Mouse (Mus musculus) intestine, embryonic 16.5 days (tissue): ENCODE results near the gene Ppp1r12b. TPM values are rescaled to one million over a fixed set of nuclear protein-coding genes. Genes with fewer than 3 reads are reported as not detected.

Experiments
- ATAC-seq: fragments of 200-750 bp; cut with Nextera tagmentation; 2 replicates; pipeline ENCODE4 v1.8.0; 2017; ENCODE audit warnings: moderate TSS enrichment, moderate library complexity
- H3K27ac ChIP-seq: fragments of 300-500 bp; sonication (generic); 2 replicates; pipeline ENCODE4 v1.5.1; 2014; ENCODE audit warnings: mild to moderate bottlenecking, low read length
- H3K27me3 ChIP-seq: fragments of 300-500 bp; sonication (generic); replicated peaks from 2 replicates; pipeline ENCODE4 v1.6.1; 2014; ENCODE audit warnings: low read length, control low read depth, mixed read lengths; ENCODE audit not compliant: control insufficient read depth, insufficient read depth
- H3K36me3 ChIP-seq: fragments of 300-500 bp; sonication (generic); 2 replicates; pipeline ENCODE4 v1.6.1; 2014; ENCODE audit warnings: low read length, control low read depth; ENCODE audit not compliant: control insufficient read depth, insufficient read depth
- H3K4me1 ChIP-seq: fragments of 300-500 bp; sonication (generic); 2 replicates; pipeline ENCODE4 v1.6.1; 2014; ENCODE audit warnings: low read length, control low read depth, mixed read lengths; ENCODE audit not compliant: control insufficient read depth, insufficient read depth
- H3K4me2 ChIP-seq: fragments of 300-500 bp; sonication (generic); 2 replicates; pipeline ENCODE4 v1.6.1; 2014; ENCODE audit warnings: low read depth, low read length, control low read depth
- H3K4me3 ChIP-seq: fragments of 300-500 bp; sonication (generic); 2 replicates; pipeline ENCODE4 v1.5.1; 2014; ENCODE audit warnings: mild to moderate bottlenecking, low read length
- H3K9ac ChIP-seq: fragments of 300-500 bp; sonication (generic); 2 replicates; pipeline ENCODE4 v1.6.1; 2014; ENCODE audit warnings: low read depth, low read length
- H3K9me3 ChIP-seq: fragments of 300-500 bp; sonication (generic); 2 replicates; pipeline ENCODE4 v1.6.1; 2016; ENCODE audit warnings: low read length, control low read depth; ENCODE audit not compliant: control insufficient read depth
- WGBS: fragments of 180-500 bp; shearing (Covaris S2); extraction: QIAGEN DNeasy Blood & Tissue Kit; methylation state at CpG from one replicate; pipeline ENCODE4 v1.1.7; 2014; 5-methylcytosine and 5-hydroxymethylcytosine counted together
- polyA plus RNA-seq: library from polyadenylated mRNA; unstranded; fragments of >200 nt; fragmentation: Nextera tagmentation; extraction: Ambion mirVana; gene quantifications from 2 replicates; pipeline ENCODE4 v1.2.1, GENCODE M21; 2015

Ppp1r12b gene
- polyA plus RNA-seq, 1 experiment from 2014 or later = 13.9 TPM

- Histone ChIP-seq H3K27me3 (no peaks in the 10 kb centered on the region), H3K36me3 (no peaks in the 10 kb centered on the region), H3K4me3 (no peak overlapping the region), H3K9me3 (no peaks in the 10 kb centered on the region), H3K9ac (no peak overlapping the region), H3K27ac (no peak overlapping the region), H3K4me2 (no peak overlapping the region), H3K4me1 (peaks cover 4% of the 10 kb centered on the region; the same call in 1 of the 2 replicates)
- no peak for ATAC-seq
- WGBS = 80% methylated on average over 4 of the region's 4 CpGs
Measured at GRCm38 (mm10) chr1:134911892-134912291, 43.9 kb downstream of the Ppp1r12b start.

- Histone ChIP-seq H3K9me3 (no peaks in the 10 kb centered on the region), H3K4me1 (peaks cover 4% of the 10 kb centered on the region; the same call in 1 of the 2 replicates), H3K4me3 (no peak overlapping the region), H3K4me2 (no peak overlapping the region), H3K36me3 (no peaks in the 10 kb centered on the region), H3K9ac (no peak overlapping the region), H3K27me3 (no peaks in the 10 kb centered on the region), H3K27ac (no peak overlapping the region)
- no peak for ATAC-seq
- 48% methylated on average over 3 of the region's 3 CpGs for WGBS
Measured at GRCm38 (mm10) chr1:134910037-134910436, 45.7 kb downstream of the Ppp1r12b start.

GRCm38 (mm10) chr1:134909442-134909841, 46.3 kb downstream of the Ppp1r12b start:
- ATAC-seq = no peak
- H3K9me3 ChIP-seq = no peaks in the 10 kb centered on the region
- no peak overlapping the region for H3K9ac ChIP-seq
- H3K27ac ChIP-seq = no peak overlapping the region
- H3K4me1 ChIP-seq = peaks cover 4% of the 10 kb centered on the region; the same call in 1 of the 2 replicates
- no peaks in the 10 kb centered on the region for H3K27me3 ChIP-seq
- no peaks in the 10 kb centered on the region for H3K36me3 ChIP-seq
- WGBS = 64% methylated on average over 9 of the region's 9 CpGs
- no peak overlapping the region for H3K4me2 ChIP-seq
- H3K4me3 ChIP-seq = no peak overlapping the region

GRCm38 (mm10) chr1:134902051-134902619, 53.6 kb downstream of the Ppp1r12b start:
- Histone ChIP-seq H3K27me3 (no peaks in the 10 kb centered on the region), H3K4me1 (no peaks in the 10 kb centered on the region), H3K9me3 (no peaks in the 10 kb centered on the region), H3K4me2 (no peak overlapping the region), H3K4me3 (no peak overlapping the region), H3K9ac (no peak overlapping the region), H3K36me3 (no peaks in the 10 kb centered on the region), H3K27ac (no peak overlapping the region)
- 63% methylated on average over 3 of the region's 3 CpGs for WGBS
- no peak for ATAC-seq

- H3K4me2 ChIP-seq = no peak overlapping the region
- no peaks in the 10 kb centered on the region for H3K9me3 ChIP-seq
- no peak overlapping the region for H3K27ac ChIP-seq
- no peak overlapping the region for H3K9ac ChIP-seq
- no peaks in the 10 kb centered on the region for H3K4me1 ChIP-seq
- H3K36me3 ChIP-seq = no peaks in the 10 kb centered on the region
- no peaks in the 10 kb centered on the region for H3K27me3 ChIP-seq
- WGBS = 97% methylated on average over 6 of the region's 6 CpGs
- H3K4me3 ChIP-seq = no peak overlapping the region
- no peak for ATAC-seq
Measured at GRCm38 (mm10) chr1:134896008-134896407, 59.7 kb downstream of the Ppp1r12b start.

- Histone ChIP-seq H3K27ac (no peak overlapping the region), H3K27me3 (no peaks in the 10 kb centered on the region), H3K4me2 (no peak overlapping the region), H3K9me3 (no peaks in the 10 kb centered on the region), H3K9ac (no peak overlapping the region), H3K4me3 (no peak overlapping the region), H3K36me3 (no peaks in the 10 kb centered on the region), H3K4me1 (no peaks in the 10 kb centered on the region)
- WGBS = 91% methylated on average over 3 of the region's 3 CpGs
- no peak for ATAC-seq
Measured at GRCm38 (mm10) chr1:134894803-134895202, 60.9 kb downstream of the Ppp1r12b start.

- no peaks in the 10 kb centered on the region for H3K36me3 ChIP-seq
- H3K9me3 ChIP-seq = no peaks in the 10 kb centered on the region
- no peaks in the 10 kb centered on the region for H3K27me3 ChIP-seq
- H3K4me1 ChIP-seq = no peaks in the 10 kb centered on the region
- H3K4me3 ChIP-seq = no peak overlapping the region
- ATAC-seq = no peak
- no peak overlapping the region for H3K4me2 ChIP-seq
- 74% methylated on average over 5 of the region's 5 CpGs for WGBS
- no peak overlapping the region for H3K27ac ChIP-seq
- no peak overlapping the region for H3K9ac ChIP-seq
Measured at GRCm38 (mm10) chr1:134891916-134892315, 63.8 kb downstream of the Ppp1r12b start.

- no peak for ATAC-seq
- WGBS = 93% methylated on average over 6 of the region's 6 CpGs
- H3K36me3 ChIP-seq = no peaks in the 10 kb centered on the region
- no peak overlapping the region for H3K27ac ChIP-seq
- H3K9ac ChIP-seq = no peak overlapping the region
- H3K9me3 ChIP-seq = no peaks in the 10 kb centered on the region
- H3K4me3 ChIP-seq = no peak overlapping the region
- no peak overlapping the region for H3K4me2 ChIP-seq
- no peaks in the 10 kb centered on the region for H3K4me1 ChIP-seq
- H3K27me3 ChIP-seq = no peaks in the 10 kb centered on the region
Measured at GRCm38 (mm10) chr1:134889629-134890028, 66.1 kb downstream of the Ppp1r12b start.

GRCm38 (mm10) chr1:134875800-134876199, 79.9 kb downstream of the Ppp1r12b start:
- no peaks in the 10 kb centered on the region for H3K27me3 ChIP-seq
- H3K27ac ChIP-seq = no peak overlapping the region
- H3K4me3 ChIP-seq = no peak overlapping the region
- WGBS = 30% methylated on average over 4 of the region's 4 CpGs
- H3K9ac ChIP-seq = no peak overlapping the region
- no peaks in the 10 kb centered on the region for H3K4me1 ChIP-seq
- ATAC-seq = no peak
- H3K36me3 ChIP-seq = no peaks in the 10 kb centered on the region
- H3K9me3 ChIP-seq = no peaks in the 10 kb centered on the region
- H3K4me2 ChIP-seq = no peak overlapping the region

- 81% methylated on average over 6 of the region's 6 CpGs for WGBS
- Histone ChIP-seq H3K36me3 (no peaks in the 10 kb centered on the region), H3K9me3 (no peaks in the 10 kb centered on the region), H3K27me3 (no peaks in the 10 kb centered on the region), H3K27ac (no peak overlapping the region), H3K4me3 (no peak overlapping the region), H3K4me1 (no peaks in the 10 kb centered on the region), H3K4me2 (no peak overlapping the region), H3K9ac (no peak overlapping the region)
- ATAC-seq = no peak
Measured at GRCm38 (mm10) chr1:134872678-134873077, 83.1 kb downstream of the Ppp1r12b start.
